Mouse (Mus musculus): ENCODE data around the gene Mxra8. TPM values are rescaled to one million over a fixed set of nuclear protein-coding genes. Genes with fewer than 3 reads are reported as not detected.

Gene Mxra8
- polyA plus RNA-seq, 1 experiment from 2014 or later: 69.6 TPM

DNA sequence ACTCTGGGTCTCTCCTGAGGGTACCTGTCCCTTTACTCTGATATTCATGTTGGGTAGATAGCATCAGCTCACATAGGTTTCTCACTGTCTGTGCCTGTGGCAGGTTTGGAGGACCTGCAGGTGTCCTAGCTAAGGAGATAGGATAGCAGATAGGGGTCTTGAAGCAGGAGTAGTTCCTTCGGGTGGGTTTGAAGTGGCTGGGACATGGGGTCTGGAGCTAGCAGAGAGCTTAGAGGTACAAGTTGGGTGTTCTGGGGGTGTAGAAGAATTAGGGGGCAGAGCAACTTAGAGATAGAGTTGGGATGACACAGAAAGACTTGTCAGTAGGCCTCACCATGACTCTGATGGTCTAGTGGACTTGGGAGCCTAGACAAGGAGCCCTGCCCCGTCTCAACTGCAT, 9.9 kb downstream of the Mxra8 start:
- no peak overlapping the region for H3K9ac ChIP-seq
- peaks cover 10% of the 10 kb centered on the region for H3K36me3 ChIP-seq
- no peak for ATAC-seq (ENCODE audit: insufficient number of reproducible peaks, insufficient read depth, low FRiP score, low TSS enrichment, low read depth)
- H3K4me2 ChIP-seq: peak overlapping the region; percentile 89; the same call in 1 of the 2 replicates
- H3K9me3 ChIP-seq: no peaks in the 10 kb centered on the region
- no peaks in the 10 kb centered on the region for H3K27me3 ChIP-seq
- 87% methylated on average over 2 of the region's 2 CpGs for WGBS
- H3K4me3 ChIP-seq: no peak overlapping the region
- H3K4me1 ChIP-seq: peaks cover 27% of the 10 kb centered on the region
- H3K27ac ChIP-seq: no peak overlapping the region

DNA sequence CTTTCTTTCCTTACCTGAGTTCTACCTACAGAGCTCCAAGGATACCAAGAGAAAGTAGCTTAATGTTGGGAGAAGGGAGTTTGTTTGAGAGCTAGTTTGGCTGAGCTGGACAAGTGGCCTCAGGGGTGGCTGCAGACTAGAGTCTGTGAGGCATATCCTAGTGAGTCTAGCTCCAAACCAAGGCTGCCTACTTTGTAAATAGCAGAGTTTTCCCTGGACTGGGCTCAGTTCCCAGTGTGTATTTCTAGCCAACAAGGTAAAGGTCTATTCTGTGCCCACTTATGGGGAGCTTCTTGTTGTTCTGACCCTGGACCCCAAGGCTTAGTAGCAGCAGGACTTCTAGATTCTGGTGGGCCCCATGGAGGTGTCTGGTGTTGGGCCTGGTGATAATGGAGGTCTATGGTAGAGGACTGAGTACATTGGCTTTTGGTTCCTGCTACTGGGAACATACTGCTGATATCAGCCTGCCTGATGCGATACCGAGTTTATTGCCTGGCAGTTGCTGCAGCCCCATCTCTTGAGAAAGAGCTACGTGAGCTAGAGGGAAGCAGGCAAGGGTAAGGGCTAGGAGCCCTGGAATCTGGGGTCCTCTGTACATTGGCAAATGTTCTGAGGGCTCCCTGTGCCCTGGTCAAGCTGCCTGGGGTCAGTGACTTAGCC, 10.4 kb downstream of the Mxra8 start:
- Histone ChIP-seq H3K4me3 (no peak overlapping the region), H3K36me3 (peaks cover 15% of the 10 kb centered on the region), H3K4me2 (no peak overlapping the region), H3K9ac (no peak overlapping the region), H3K4me1 (peaks cover 27% of the 10 kb centered on the region), H3K9me3 (no peaks in the 10 kb centered on the region), H3K27me3 (no peaks in the 10 kb centered on the region), H3K27ac (no peak overlapping the region)
- WGBS: 91% methylated on average over 3 of the region's 3 CpGs
- ATAC-seq (ENCODE audit: insufficient number of reproducible peaks, insufficient read depth, low FRiP score, low TSS enrichment, low read depth): no peak

DNA sequence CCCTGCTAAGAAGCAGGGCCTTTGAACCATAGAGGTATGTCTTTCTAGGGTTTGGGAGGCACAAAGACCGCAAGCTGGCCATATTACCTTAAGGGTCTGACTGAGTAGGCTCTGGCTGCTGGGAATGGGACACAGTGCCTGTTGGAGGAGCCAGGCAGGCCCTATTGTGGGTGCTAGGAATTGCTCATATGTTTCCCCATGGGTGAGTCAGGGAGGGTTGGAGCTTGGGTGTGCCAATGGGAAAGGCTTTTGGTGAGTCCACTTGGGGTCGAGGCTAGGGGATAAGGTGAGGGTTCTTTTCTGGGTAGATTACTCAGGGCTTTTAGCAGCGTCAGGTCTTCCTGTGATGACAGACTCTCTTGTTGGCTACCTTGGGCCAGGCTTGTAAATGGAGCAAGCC, 11.9 kb downstream of the Mxra8 start:
- WGBS: 88% methylated on average over 3 of the region's 3 CpGs
- no peak overlapping the region for H3K9ac ChIP-seq
- no peak overlapping the region for H3K4me2 ChIP-seq
- no peaks in the 10 kb centered on the region for H3K9me3 ChIP-seq
- ATAC-seq (ENCODE audit: insufficient number of reproducible peaks, insufficient read depth, low FRiP score, low TSS enrichment, low read depth): no peak
- H3K27me3 ChIP-seq: no peaks in the 10 kb centered on the region
- peaks cover 30% of the 10 kb centered on the region for H3K36me3 ChIP-seq
- peaks cover 27% of the 10 kb centered on the region for H3K4me1 ChIP-seq
- no peak overlapping the region for H3K27ac ChIP-seq
- no peak overlapping the region for H3K4me3 ChIP-seq

DNA sequence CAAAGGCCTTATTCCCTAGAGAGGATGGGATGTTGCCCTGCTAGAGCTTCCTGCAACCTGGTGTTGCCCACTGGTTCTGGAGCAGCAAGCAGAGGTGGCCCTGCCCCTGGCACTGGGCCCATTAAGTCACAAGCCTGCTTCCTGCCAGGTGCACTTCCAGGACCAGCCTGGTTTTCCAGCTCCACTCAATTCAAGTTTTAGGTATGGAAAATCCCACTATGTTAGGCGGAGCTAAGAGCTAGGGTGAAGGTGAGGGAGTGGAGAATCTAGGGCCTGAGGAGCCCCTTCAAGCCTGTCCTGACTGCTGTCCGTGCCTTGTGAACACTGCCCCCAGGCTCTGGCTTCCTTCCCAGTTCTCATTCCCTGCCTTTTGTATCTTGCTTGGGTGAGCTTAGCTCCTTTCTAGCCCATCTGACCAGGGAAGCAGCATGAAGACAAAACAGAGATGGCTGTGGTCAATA, 12.5 kb downstream of the Mxra8 start:
- H3K4me2 ChIP-seq: no peak overlapping the region
- H3K36me3 ChIP-seq: peaks cover 36% of the 10 kb centered on the region
- H3K4me1 ChIP-seq: peaks cover 21% of the 10 kb centered on the region
- no peak overlapping the region for H3K4me3 ChIP-seq
- WGBS: 63% methylated on average over 2 of the region's 2 CpGs
- no peak overlapping the region for H3K27ac ChIP-seq
- no peak for ATAC-seq (ENCODE audit: insufficient number of reproducible peaks, insufficient read depth, low FRiP score, low TSS enrichment, low read depth)
- H3K9me3 ChIP-seq: no peaks in the 10 kb centered on the region
- no peaks in the 10 kb centered on the region for H3K27me3 ChIP-seq
- H3K9ac ChIP-seq: no peak overlapping the region

DNA sequence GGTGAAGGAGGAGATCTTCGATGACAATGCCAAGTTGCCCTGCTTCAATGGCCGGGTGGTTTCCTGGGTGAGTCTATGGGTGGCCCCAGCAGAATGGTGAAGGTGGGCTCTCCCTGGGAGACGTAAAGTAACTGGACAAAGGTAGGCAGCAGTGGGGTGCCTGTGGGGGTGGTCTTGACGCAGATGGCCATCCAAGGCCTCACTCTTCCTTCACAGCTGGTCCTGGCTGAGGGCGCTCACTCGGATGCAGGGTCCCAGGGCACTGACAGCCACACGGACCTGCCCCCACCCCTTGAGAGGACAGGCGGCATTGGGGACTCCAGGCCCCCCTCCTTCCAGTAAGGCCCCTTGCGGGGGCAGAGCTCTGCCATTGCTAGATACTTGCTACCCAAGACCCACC, 13.9 kb downstream of the Mxra8 start:
- no peak for ATAC-seq (ENCODE audit: insufficient number of reproducible peaks, insufficient read depth, low FRiP score, low TSS enrichment, low read depth)
- H3K9ac ChIP-seq: no peak overlapping the region
- H3K4me2 ChIP-seq: no peak overlapping the region
- no peaks in the 10 kb centered on the region for H3K9me3 ChIP-seq
- 92% methylated on average over 9 of the region's 9 CpGs for WGBS
- H3K4me1 ChIP-seq: peaks cover 13% of the 10 kb centered on the region
- no peak overlapping the region for H3K27ac ChIP-seq
- no peaks in the 10 kb centered on the region for H3K27me3 ChIP-seq
- H3K4me3 ChIP-seq: no peak overlapping the region
- peaks cover 50% of the 10 kb centered on the region for H3K36me3 ChIP-seq

DNA sequence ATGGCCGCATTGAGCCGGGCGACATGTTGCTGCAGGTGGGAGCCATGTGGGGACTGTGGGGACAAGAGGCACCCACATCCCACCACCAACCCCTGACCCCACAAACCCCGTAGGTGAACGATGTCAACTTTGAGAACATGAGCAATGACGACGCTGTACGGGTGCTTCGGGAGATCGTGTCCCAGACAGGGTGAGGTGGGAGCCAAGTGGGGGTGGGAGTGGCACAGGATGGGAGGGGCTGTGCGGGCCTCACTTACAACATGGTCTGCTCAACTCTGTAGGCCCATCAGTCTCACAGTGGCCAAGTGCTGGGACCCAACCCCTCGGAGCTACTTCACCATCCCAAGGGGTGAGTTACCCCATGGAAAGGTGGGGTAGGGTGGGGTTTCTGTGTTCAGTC, 15.5 kb downstream of the Mxra8 start:
- H3K27ac ChIP-seq: no peak overlapping the region
- 95% methylated on average over 12 of the region's 12 CpGs for WGBS
- no peaks in the 10 kb centered on the region for H3K27me3 ChIP-seq
- no peak overlapping the region for H3K9ac ChIP-seq
- H3K9me3 ChIP-seq: no peaks in the 10 kb centered on the region
- ATAC-seq (ENCODE audit: insufficient number of reproducible peaks, insufficient read depth, low FRiP score, low TSS enrichment, low read depth): no peak
- no peaks in the 10 kb centered on the region for H3K4me1 ChIP-seq
- no peak overlapping the region for H3K4me3 ChIP-seq
- H3K36me3 ChIP-seq: peaks cover 61% of the 10 kb centered on the region
- H3K4me2 ChIP-seq: no peak overlapping the region

DNA sequence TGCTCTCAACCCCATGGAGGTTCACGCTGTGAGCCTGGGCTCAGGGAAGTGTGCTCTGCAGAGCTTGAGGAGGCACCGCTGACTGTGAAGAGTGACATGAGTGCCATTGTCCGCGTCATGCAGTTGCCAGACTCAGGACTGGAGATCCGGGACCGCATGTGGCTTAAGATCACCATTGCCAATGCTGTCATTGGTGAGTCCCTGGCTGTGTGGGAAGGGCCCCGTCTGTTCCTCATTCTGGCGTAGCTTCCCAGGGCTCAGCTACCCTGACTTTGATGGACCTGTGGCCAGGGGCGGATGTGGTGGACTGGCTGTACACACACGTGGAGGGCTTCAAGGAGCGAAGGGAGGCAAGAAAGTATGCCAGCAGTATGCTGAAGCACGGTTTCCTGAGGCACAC, 16.6 kb downstream of the Mxra8 start:
- H3K27me3 ChIP-seq: no peaks in the 10 kb centered on the region
- no peak overlapping the region for H3K4me3 ChIP-seq
- H3K36me3 ChIP-seq: peaks cover 72% of the 10 kb centered on the region
- H3K4me1 ChIP-seq: no peaks in the 10 kb centered on the region
- no peak overlapping the region for H3K4me2 ChIP-seq
- ATAC-seq (ENCODE audit: insufficient number of reproducible peaks, insufficient read depth, low FRiP score, low TSS enrichment, low read depth): no peak
- H3K9me3 ChIP-seq: no peaks in the 10 kb centered on the region
- H3K27ac ChIP-seq: no peak overlapping the region
- H3K9ac ChIP-seq: no peak overlapping the region
- 90% methylated on average over 12 of the region's 12 CpGs for WGBS

DNA sequence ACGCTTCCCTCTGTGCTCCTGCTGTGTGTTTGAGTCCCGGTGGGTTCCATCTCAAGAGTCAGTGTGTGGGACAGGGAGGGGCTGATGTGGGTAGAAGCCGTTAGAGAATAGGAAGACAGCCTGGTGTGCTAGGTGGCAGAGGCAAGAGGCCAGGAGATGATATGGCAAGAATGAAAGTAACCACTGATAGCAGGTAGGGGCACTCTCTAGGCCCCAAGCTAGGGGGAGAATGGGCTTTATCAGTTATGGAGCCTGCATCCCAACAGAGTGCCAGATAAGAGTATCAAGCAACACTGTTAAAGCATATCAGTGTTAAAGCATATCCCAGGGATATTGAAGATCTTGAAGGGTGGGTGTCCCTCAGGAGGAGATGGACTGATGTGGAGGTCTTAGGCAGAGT, 17.4 kb downstream of the Mxra8 start:
- no peak overlapping the region for H3K9ac ChIP-seq
- H3K27me3 ChIP-seq: no peaks in the 10 kb centered on the region
- 95% methylated on average over 3 of the region's 3 CpGs for WGBS
- no peak overlapping the region for H3K4me2 ChIP-seq
- no peaks in the 10 kb centered on the region for H3K9me3 ChIP-seq
- H3K4me1 ChIP-seq: no peaks in the 10 kb centered on the region
- H3K4me3 ChIP-seq: no peak overlapping the region
- no peak for ATAC-seq (ENCODE audit: insufficient number of reproducible peaks, insufficient read depth, low FRiP score, low TSS enrichment, low read depth)
- H3K36me3 ChIP-seq: peaks cover 76% of the 10 kb centered on the region
- H3K27ac ChIP-seq: no peak overlapping the region

DNA sequence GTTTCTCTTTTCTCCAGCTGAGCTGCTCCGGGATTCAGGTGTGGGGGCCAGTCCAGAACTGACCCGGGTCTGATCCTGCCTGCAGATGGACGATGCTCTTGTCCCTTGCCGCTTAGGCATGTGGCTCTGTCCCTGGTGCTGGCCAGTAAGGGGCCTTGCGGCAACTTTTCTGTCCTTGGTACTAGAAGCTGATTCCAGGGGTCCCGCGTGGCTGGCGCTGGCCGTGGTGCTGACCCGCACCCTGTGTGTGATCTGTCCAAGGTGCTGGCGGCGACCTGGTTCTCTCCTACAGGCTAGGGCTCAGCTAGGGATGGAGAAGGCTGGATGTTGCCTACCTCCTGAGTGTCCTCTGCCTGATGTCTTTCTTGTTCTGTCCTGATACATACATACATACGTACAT, 19.8 kb downstream of the Mxra8 start:
- ATAC-seq (ENCODE audit: insufficient number of reproducible peaks, insufficient read depth, low FRiP score, low TSS enrichment, low read depth): peak; percentile 38; the same call in 1 of the 2 replicates
- H3K27me3 ChIP-seq: no peaks in the 10 kb centered on the region
- H3K9ac ChIP-seq: no peak overlapping the region
- no peak overlapping the region for H3K27ac ChIP-seq
- peaks cover 66% of the 10 kb centered on the region for H3K36me3 ChIP-seq
- H3K4me1 ChIP-seq: no peaks in the 10 kb centered on the region
- 16% methylated on average over 13 of the region's 13 CpGs for WGBS
- no peaks in the 10 kb centered on the region for H3K9me3 ChIP-seq
- no peak overlapping the region for H3K4me3 ChIP-seq
- H3K4me2 ChIP-seq: no peak overlapping the region

DNA sequence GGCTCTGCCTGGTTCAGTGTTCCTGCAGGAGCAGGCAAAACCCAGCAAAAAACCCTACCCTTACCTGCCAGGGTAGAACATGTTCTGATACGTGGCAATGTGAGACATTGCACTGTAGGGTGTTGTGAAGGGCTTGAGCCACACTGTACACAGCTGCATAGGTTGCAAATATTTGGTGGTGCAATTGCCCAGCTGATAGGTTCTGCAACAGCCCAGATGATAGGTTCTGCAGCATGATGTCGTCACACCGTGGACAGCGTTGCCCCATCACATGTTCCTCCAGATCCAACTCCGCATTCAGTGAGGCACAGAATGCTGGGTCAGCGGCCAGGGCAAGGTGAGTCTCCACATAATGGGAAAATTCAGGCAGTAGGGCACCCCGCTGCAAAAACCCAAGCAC, 22.3 kb downstream of the Mxra8 start:
- no peak overlapping the region for H3K27ac ChIP-seq
- H3K27me3 ChIP-seq: no peaks in the 10 kb centered on the region
- H3K9ac ChIP-seq: no peak overlapping the region
- H3K9me3 ChIP-seq: no peaks in the 10 kb centered on the region
- WGBS: 89% methylated on average over 7 of the region's 7 CpGs
- H3K36me3 ChIP-seq: peaks cover 64% of the 10 kb centered on the region
- H3K4me1 ChIP-seq: no peaks in the 10 kb centered on the region
- no peak for ATAC-seq (ENCODE audit: insufficient number of reproducible peaks, insufficient read depth, low FRiP score, low TSS enrichment, low read depth)
- no peak overlapping the region for H3K4me3 ChIP-seq
- H3K4me2 ChIP-seq: no peak overlapping the region

DNA sequence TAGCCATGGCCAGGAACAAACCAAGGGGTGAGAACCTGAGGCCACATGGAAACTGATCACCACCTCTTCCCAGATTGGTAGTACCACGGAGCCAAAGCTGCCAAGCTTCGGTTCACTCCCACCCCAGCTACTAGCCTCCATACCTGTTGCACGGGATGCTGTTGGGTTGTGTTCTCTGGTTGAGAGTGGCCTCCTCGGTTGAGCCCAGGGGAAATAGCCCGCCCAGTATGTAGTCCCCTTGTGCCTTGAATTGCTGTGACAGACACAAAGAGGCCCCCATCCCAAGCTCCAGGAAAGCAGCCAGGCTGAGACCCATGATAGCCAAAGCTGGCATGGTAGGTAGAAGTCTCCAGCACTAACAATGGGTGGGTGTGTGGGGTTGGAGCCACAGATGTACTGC, 23.5 kb downstream of the Mxra8 start, which contains the start of gene Tas1r3:
TSS of gene Tas1r3 (minus strand) at position 362 of the 400 bp plus-strand sequence.
- Histone ChIP-seq H3K27me3 (no peaks in the 10 kb centered on the region), H3K9me3 (no peaks in the 10 kb centered on the region), H3K4me3 (no peak within 1 kb of the TSS), H3K9ac (no peak within 1 kb of the TSS), H3K4me1 (peaks cover under 1% of the 10 kb centered on the region; the same call in 1 of the 2 replicates), H3K36me3 (peaks cover 55% of the 10 kb centered on the region), H3K27ac (no peak within 1 kb of the TSS), H3K4me2 (no peak within 1 kb of the TSS)
- 75% methylated on average over 5 of the region's 5 CpGs for WGBS
- no peak for ATAC-seq (ENCODE audit: insufficient number of reproducible peaks, insufficient read depth, low FRiP score, low TSS enrichment, low read depth)

DNA sequence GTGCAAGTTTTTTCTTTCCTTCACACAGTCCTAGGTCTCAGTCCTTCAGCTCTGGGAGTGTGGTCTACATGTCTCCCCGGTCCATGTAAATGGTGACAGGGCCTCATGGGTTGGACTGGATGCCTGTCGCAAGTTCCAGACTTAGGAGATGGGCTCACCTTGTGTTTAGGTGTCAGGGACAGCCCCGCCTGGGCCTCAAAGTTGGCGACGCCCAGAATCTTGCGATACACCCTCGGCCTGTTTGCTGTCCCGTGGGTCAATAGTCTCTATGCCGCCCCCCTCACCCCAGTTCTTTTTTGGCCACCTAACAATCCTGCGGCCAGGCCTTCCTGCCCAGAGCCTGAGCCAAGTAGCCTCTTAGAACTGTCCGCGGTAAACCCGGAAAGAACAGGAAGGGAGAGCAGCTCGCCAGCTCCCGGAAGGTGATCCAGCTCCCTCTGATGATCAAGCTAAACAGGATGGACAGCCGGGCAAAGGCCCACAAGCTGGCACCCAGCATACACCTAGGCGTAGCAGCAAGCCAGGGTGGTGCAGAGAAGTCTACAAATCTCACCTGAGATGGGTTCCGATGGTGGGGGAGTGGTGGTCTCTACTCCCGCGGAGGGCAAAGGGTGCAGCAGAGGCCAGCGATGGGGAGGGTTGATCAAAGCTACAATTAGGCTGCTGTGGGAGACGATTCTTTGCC, 29.3 kb downstream of the Mxra8 start:
- Histone ChIP-seq H3K9ac (peak overlapping the region; percentile 79), H3K4me1 (peaks cover 27% of the 10 kb centered on the region), H3K27ac (no peak overlapping the region; the same call in 1 of the 2 replicates), H3K36me3 (peaks cover 52% of the 10 kb centered on the region), H3K4me3 (peak overlapping the region; percentile 79), H3K9me3 (no peaks in the 10 kb centered on the region), H3K27me3 (no peaks in the 10 kb centered on the region), H3K4me2 (peak overlapping the region; percentile 98)
- peak; percentile 45 for ATAC-seq (ENCODE audit: insufficient number of reproducible peaks, insufficient read depth, low FRiP score, low TSS enrichment, low read depth)
- 9% methylated on average over 22 of the region's 22 CpGs for WGBS
